Mouse (Mus musculus): ENCODE data around the gene Fbxl13.
A peak's percentile ranks its signal among the peaks of the same experiment; 100 is the strongest.

Fbxl13 gene

GRCm38 (mm10) chr5:21575210-21575550, 70.3 kb downstream of the Fbxl13 start:
- no peak for DNase-seq (ENCODE audit: low read depth, low spot score)

GRCm38 (mm10) chr5:21574386-21575209, 70.8 kb downstream of the Fbxl13 start:
- no peak for DNase-seq (ENCODE audit: low read depth, low spot score)

DNA sequence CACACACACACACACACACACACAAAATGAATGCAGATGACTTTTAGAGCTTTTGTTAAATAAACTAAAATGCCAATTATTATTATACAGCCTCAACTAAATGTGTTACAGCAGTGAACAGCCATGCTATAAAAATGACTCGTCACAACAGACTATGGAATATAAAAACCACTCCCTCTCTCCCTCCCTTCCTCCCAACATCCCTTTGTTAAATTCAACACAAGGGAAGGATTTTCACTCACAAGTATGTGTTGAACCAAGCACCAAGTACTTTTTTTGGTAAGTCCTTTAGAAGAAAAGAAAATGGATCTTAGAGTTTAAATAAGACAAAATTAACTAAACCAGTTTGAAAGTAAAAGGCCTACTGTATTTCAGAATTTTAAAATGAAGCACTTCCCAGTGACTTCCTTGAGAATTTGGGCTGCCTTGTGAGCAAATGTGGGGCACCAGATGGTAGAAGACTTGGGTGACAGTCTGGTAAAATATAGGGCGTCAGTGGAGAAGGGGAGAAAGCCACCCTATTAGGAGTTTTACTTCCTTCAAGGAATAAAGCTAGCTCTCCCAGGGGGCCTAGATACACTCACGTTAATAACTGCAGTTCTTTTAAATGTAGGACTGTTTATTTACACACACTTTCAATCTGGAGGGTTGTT, 72.5 kb downstream of the Fbxl13 start:
- DNase-seq (ENCODE audit: low read depth, low spot score): no peak

DNA sequence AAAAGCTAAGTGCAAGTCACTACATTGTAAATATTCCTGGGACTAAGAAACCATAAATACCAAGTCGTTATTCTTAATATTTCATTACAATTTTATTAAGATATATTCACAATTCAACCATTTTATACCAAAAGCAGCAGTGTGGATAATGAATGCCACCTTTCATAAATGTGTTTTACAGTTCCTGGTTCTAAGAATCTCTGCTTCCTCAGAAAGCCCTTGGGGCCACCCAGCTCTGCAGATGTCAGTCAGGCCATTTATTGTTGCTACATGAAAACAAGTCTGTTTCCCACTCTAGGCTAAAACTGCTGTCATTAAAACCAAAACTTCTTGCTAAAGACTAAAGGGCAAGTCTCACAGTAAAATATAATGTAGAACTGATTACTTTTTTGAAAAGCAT, 77.7 kb downstream of the Fbxl13 start:
- DNase-seq (ENCODE audit: low read depth, low spot score): no peak

DNA sequence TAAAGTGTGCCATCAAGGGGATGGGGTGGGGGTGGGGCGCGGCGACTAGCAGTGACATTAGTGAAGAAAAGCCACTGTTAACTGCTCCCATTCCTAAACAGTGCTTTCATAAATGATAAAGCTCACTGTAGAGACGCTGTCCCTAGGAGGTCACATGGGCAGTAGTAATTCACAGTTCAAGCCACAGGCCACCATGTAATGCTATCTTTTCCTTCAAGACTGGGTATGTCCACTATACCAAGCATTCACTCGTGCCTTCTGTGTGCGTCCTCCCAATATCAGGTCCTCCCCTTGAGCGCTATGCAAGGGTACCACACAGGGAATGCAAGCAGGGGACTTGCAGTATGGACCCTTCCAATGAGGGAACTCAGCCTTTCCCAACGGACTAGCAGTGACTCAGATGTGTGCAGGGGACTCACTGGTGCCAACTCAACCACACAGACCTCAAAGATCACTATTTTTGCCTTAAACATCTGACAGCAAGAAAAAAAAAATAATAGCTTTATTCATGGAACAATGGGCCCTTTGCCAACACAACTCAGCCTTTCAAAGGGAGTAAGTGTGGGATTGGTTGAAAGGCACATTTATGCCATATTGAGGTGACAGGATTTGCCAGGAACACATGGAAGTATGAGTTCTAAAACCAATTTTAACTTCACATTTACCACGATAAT, 79.9 kb downstream of the Fbxl13 start:
- no peak for DNase-seq (ENCODE audit: low read depth, low spot score)

GRCm38 (mm10) chr5:21563936-21564335, 81.5 kb downstream of the Fbxl13 start:
- peak; percentile 36 for DNase-seq (ENCODE audit: low read depth, low spot score)

- DNase-seq (ENCODE audit: low read depth, low spot score): no peak
Observed at GRCm38 (mm10) chr5:21556502-21556901, 88.9 kb downstream of the Fbxl13 start.

DNA sequence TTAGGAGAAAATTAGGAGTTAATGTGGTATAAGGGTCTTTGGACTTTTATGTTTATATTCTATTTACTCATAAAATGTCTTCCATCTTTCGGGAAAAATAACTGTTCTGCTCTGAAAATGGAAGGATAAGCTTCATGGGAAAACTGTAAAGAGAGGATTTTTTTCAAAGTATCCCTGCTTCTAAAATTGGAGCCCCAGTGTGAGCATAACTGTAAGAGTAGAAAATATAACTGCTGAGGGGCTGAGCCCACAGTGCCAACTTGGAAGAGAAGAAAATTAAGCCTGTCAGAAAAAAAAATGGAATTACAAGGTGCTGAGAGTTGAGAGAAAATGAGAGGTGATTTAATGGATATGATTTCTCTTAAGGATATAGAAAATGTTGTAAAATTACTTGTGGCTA, 90.7 kb downstream of the Fbxl13 start:
- DNase-seq (ENCODE audit: low read depth, low spot score): no peak

DNA sequence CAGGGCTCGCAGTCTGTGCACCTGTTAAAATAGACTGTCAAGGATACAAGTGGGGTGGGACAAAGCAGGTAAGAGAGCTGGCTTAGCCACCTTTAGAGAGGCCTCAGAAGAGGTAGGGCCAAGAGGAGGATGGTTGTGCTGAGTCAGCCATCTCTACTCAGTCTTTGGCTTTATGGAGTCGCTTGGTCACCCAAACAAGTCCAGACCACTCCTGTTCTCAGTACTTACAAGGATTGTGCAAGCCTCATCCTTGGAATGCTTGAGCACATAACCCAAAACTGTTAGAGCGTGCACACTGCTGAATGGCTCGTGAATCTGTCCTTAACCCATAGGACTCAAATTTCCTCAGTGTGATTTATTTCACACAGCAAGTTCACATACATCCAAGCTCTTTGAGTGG, 91.7 kb downstream of the Fbxl13 start:
- no peak for DNase-seq (ENCODE audit: low read depth, low spot score)

GRCm38 (mm10) chr5:21547005-21547404, 98.4 kb downstream of the Fbxl13 start:
- no peak for DNase-seq (ENCODE audit: low read depth, low spot score)

GRCm38 (mm10) chr5:21545786-21546185, 99.6 kb downstream of the Fbxl13 start:
- no peak for DNase-seq (ENCODE audit: low read depth, low spot score)

DNA sequence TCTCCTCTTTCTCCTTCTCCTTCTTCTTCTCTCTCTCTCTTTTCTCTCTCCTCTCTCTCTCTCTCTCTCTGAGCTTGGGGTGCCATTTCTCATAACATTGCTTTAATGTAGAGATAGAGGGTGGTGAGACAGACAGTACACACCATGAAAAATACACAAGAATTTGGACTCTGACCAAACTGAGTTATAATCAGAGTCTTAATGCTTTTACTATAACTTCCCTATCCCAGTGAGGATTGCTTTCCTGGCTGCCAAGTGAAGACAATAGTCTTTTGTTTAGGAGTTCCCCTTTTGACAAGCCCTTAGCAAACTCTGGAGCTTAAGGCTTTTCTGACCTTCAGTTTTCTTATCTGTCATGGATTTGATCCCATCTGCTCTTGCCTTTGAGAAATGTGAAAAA, 100.2 kb downstream of the Fbxl13 start:
- DNase-seq (ENCODE audit: low read depth, low spot score): no peak

GRCm38 (mm10) chr5:21544821-21545220, 100.6 kb downstream of the Fbxl13 start:
- DNase-seq (ENCODE audit: low read depth, low spot score): no peak

DNA sequence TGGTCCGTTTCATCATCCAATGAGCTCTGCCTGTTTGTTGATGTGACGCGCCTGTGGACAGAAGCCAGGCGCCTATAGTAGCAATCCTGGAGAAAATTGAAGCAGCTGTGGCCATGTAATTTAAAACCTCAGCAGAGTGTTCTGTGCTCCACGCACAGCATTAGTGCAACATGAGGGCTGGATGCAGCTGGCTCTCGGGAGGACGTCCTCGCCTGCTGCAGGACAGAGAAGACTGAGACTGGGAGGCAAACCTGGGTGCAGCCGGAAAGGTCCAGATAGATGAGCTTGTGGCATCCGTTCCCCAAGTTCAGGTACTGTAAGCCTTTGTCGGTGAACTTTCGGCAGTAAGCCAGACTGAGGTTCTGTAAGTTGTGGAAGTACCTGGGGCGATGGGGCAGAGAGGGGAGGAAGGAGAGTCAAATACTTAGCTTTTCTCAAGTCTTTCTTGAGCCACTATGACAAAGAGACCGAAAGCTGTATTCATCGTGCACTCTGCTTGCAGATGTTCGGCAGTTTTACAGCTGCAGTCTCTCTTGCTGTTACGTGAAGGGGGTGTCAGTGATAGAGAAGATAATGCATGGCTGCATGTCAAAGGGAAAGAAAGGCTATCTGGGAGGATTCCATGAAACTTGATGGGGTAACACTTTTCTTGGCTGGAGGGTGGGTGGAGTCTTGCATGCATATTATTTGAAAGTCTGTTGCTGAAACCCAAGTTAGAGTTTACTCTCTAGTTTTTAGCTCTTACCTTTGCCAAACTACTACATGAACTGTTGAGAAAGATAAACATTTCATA, 101.8 kb downstream of the Fbxl13 start, which contains the start of gene Lrrc17:
TSS of gene Lrrc17 (plus strand) at position 151 of the 793 bp plus-strand sequence.
- DNase-seq (ENCODE audit: low read depth, low spot score): no peak

DNA sequence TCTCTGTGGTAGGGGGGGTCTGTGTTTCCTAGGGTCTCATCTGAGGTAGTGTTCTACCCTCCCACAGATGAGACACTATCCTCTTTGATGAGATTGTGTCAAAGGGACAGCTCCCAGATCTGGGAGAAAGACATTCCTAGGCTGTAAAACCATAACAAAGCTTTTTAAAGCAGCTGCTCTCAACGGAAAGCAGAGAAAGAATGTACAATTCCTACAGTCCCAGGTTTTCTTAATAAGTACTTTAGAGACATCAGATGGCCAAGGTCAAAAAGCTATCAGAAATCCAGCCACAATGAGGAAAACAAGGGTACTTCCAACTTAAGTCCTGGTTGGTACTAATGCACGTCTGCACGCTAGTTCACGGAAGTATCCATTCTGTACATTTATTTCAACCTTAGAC, 103.2 kb downstream of the Fbxl13 start:
- DNase-seq (ENCODE audit: low read depth, low spot score): no peak

DNA sequence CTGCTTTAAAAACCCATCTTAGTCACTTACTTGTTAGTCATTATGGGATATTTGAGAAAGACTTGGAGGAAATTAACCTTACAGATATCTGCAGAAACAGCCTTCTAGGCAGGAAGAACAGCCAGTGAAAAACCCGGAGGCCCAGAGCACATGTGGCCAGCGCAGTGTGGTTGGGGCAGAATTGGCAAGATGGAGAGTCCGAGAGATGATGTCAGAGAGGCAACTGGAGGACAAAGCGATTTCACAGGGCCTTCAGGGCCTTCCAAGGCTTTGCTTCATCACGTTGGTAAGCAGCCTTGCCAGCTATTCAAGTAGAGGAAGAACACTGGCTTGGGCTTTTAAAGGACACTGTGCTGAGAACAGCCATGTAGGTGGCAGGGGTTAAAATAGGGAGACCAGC, 112.5 kb downstream of the Fbxl13 start:
- peak; percentile 80 for DNase-seq (ENCODE audit: low read depth, low spot score)

- no peak for DNase-seq (ENCODE audit: low read depth, low spot score)
Observed at GRCm38 (mm10) chr5:21532126-21532525, 113.3 kb downstream of the Fbxl13 start.

DNA sequence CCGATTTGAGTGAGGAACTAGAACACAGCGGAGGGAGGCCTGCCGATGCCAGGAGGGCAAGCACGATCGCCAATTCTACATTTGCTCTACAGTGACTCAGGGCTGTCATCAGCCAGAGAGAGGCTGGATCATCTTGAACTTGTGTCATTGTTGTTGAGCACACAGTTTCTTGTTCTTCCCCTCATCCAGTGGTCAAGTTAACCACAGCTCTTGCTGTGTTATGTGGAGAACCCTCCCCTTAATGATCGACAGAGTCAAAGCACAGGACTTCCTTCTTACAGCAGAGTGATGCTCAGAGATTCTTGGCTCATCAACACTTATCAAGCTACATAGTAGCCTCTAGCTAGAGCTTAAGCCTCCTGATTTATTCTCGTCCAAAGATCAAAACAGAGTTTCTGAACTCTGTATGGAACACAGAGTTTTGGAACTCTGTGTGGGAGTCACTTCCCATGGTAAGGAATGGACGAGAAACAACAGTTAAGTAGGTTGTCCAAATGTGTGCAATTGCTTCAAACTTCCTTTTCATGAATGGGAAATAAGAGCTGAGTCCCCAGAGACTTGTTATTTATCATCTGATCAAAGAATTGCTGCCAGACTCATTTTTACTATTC, 116.2 kb downstream of the Fbxl13 start:
- no peak for DNase-seq (ENCODE audit: low read depth, low spot score)

DNA sequence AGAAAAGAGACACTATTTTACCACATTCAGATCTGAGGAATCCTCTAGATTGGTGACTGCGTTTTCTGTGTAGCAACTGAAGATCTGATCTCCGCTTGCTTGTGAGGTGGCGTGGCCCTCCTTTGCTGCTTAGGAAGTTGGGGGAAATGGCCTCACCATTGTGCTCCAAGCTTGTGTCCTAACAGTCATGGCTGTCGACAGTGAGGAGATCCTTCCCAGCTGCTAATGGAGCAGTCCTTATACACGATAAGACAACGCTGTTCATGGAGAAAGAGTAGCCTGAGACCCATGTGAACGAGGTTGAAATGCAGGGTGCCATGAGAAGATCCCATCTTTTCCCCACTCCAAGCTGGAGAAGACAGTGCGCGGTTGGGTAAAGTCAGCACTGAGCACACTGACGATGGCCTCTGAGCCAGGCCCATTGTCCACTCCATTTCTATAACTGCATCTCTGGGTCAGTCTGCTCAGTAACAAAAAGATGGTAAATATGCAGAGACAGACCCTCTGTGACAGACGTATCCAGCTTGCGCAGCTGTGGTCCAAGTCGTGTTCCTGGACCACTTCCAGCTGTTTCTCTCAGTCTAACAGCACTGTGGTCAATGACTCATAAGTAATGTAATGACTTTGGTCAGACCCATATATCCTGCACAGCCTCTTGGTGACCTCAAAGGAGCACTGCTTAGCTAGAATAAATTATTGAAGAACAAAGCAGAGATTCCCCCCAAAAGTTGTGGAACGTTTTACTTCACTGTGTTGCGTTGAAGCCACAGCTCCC, 117.2 kb downstream of the Fbxl13 start:
- peak; percentile 49 for DNase-seq (ENCODE audit: low read depth, low spot score)

DNA sequence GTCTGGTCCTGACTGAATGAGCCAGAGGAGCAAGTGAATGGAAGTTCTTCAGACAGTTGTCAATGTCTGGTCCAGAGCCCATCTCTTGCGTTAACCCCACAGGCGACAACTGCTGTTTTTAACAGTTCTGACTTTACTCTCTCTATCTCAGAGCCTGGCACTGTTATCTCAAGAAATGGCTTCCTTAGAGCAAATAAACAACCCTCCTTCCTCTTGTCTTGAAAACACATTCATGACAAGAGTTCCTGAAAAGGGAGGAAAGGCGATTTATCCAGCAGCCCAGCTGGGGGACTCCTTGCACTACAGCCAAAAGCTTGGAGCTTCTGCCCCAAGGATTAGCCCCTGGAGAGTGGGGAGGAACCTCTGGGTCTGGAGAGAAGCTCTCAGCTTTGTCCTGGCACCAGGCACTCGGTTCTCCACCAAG, 117.9 kb downstream of the Fbxl13 start:
- DNase-seq (ENCODE audit: low read depth, low spot score): peak; percentile 72
